Mouse (Mus musculus) liver, embryonic 13.5 days (tissue): ENCODE results near the gene Camsap3. TPM values are rescaled to one million over a fixed set of nuclear protein-coding genes. Genes with fewer than 3 reads are reported as not detected.

ENCODE experiments used
- ATAC-seq: fragments of 200-750 bp; cut with Nextera tagmentation; 2 replicates; pipeline ENCODE4 v1.8.0; 2017; ENCODE audit warnings: low read depth, mild to moderate bottlenecking, moderate number of reproducible peaks, moderate library complexity
- DNase-seq: peaks from one replicate; pipeline ENCODE4 v3.0.0; 2022
- H3K27ac ChIP-seq: fragments of 300-500 bp; sonication (generic); 2 replicates; pipeline ENCODE4 v1.5.1; 2015; ENCODE audit warnings: moderate library complexity, mild to moderate bottlenecking, inconsistent platforms
- H3K27me3 ChIP-seq: fragments of 300-500 bp; sonication (generic); 2 replicates; pipeline ENCODE4 v1.6.1; 2015; ENCODE audit warnings: mild to moderate bottlenecking, inconsistent platforms
- H3K36me3 ChIP-seq: fragments of 300-500 bp; sonication (generic); 2 replicates; pipeline ENCODE4 v1.6.1; 2015; ENCODE audit warnings: mild to moderate bottlenecking, inconsistent platforms
- H3K4me1 ChIP-seq: fragments of 300-500 bp; sonication (generic); replicated peaks from 2 replicates; pipeline ENCODE4 v1.6.1; 2015; ENCODE audit warnings: inconsistent platforms
- H3K4me2 ChIP-seq: fragments of 300-500 bp; sonication (generic); 2 replicates; pipeline ENCODE4 v1.6.1; 2015; ENCODE audit warnings: inconsistent platforms, mild to moderate bottlenecking, moderate library complexity
- H3K4me3 ChIP-seq: fragments of 300-500 bp; sonication (generic); replicated peaks from 2 replicates; pipeline ENCODE4 v1.5.1; 2015; ENCODE audit warnings: mild to moderate bottlenecking, inconsistent platforms
- H3K9ac ChIP-seq: fragments of 300-500 bp; sonication (generic); 2 replicates; pipeline ENCODE4 v1.6.1; 2015; ENCODE audit warnings: mild to moderate bottlenecking, inconsistent platforms
- H3K9me3 ChIP-seq: fragments of 300-500 bp; sonication (generic); replicated peaks from 2 replicates; pipeline ENCODE4 v1.6.1; 2016; ENCODE audit warnings: inconsistent platforms
- WGBS: fragments of 180-500 bp; shearing (Covaris S2); methylation state at CpG from one replicate; pipeline ENCODE4 v1.1.7; 2015; ENCODE audit not compliant: insufficient replicate concordance; 5-methylcytosine and 5-hydroxymethylcytosine counted together
- polyA plus RNA-seq: library from polyadenylated mRNA; unstranded; fragments of >200 nt; fragmentation: Nextera tagmentation; extraction: Ambion mirVana; gene quantifications from 2 replicates; pipeline ENCODE4 v1.2.1, GENCODE M21; 2015

Gene Camsap3
- polyA plus RNA-seq, 1 experiment from 2014 or later: 1.4 TPM

- Histone ChIP-seq H3K9ac (no peak overlapping the region), H3K27me3 (0 out of 2 replicates have a peak, but pooled peaks cover 4% of the 10 kb centered on the region), H3K27ac (no peak overlapping the region), H3K4me2 (no peak overlapping the region), H3K4me3 (no peak overlapping the region), H3K9me3 (no peaks in the 10 kb centered on the region), H3K4me1 (no peaks in the 10 kb centered on the region), H3K36me3 (no peaks in the 10 kb centered on the region)
- DNase-seq (no peak), ATAC-seq (no peak)
- 22% methylated on average over 7 of the region's 7 CpGs for WGBS
These were observed 69.8 kb downstream of the Camsap3 start for GRCm38 (mm10) chr8:3656725-3657381.

Other genes with a start within 250 kb of the Camsap3 start
- gene A430078G23Rik, start 233.9 kb upstream of the Camsap3 start, polyA plus RNA-seq: 0.53 and 0.62 TPM in 2 replicates
- gene Arhgef18, start 194.3 kb upstream of the Camsap3 start, polyA plus RNA-seq: 2.2 and 2.3 TPM in 2 replicates
- 3.6 and 4.8 TPM in 2 replicates for gene Pex11g, start 119.6 kb upstream of the Camsap3 start, polyA plus RNA-seq
- gene Tex45, start 116.4 kb upstream of the Camsap3 start, polyA plus RNA-seq: not detected in 2 replicates
- gene Zfp358, start 94.2 kb upstream of the Camsap3 start, polyA plus RNA-seq: 4.4 and 5.2 TPM in 2 replicates
- 19.8 and 19.9 TPM in 2 replicates for gene Mcoln1, start 86.8 kb upstream of the Camsap3 start, polyA plus RNA-seq
- gene Pnpla6, start 71.9 kb upstream of the Camsap3 start, polyA plus RNA-seq: 10.6 and 12.4 TPM in 2 replicates
- gene C330021F23Rik, start 19.3 kb upstream of the Camsap3 start, polyA plus RNA-seq: 2.5 and 2.8 TPM in 2 replicates
- 34.9 and 35.3 TPM in 2 replicates for gene Xab2, start 34.0 kb downstream of the Camsap3 start, polyA plus RNA-seq
- 93.4 and 99.6 TPM in 2 replicates for gene Pet100, start 34.3 kb downstream of the Camsap3 start, polyA plus RNA-seq
- gene Pcp2, start 38.3 kb downstream of the Camsap3 start, polyA plus RNA-seq: not detected in 2 replicates
- 45.6 and 52.2 TPM in 2 replicates for gene Stxbp2, start 43.7 kb downstream of the Camsap3 start, polyA plus RNA-seq
- 0.18 TPM in 1 of 2 replicates, not detected in the other for gene Retn, start 68.5 kb downstream of the Camsap3 start, polyA plus RNA-seq
- 1.4 and 1.6 TPM in 2 replicates for gene Mcemp1, start 78.5 kb downstream of the Camsap3 start, polyA plus RNA-seq
- gene Fcor, start 85.1 kb downstream of the Camsap3 start, polyA plus RNA-seq: 2.9 and 3.5 TPM in 2 replicates
- 18.6 and 18.7 TPM in 2 replicates for gene Trappc5, start 89.0 kb downstream of the Camsap3 start, polyA plus RNA-seq
- 0.06 TPM in 1 of 2 replicates, not detected in the other for gene Fcer2a, start 106.9 kb downstream of the Camsap3 start, polyA plus RNA-seq
- gene Clec4g, start 133.4 kb downstream of the Camsap3 start, polyA plus RNA-seq: 2.4 and 3.2 TPM in 2 replicates
- gene Cd209a, start 161.7 kb downstream of the Camsap3 start, polyA plus RNA-seq: 0.34 and 0.35 TPM in 2 replicates